Mouse (Mus musculus) limb, embryonic 14.5 days (tissue): ENCODE measurements at regions not wholly inside any gene's neighbourhood (a gene's known extent, or its start where the extent isn't known, plus 50 kb on each side); places are given as distances from the start of the nearest gene placed in this dataset.

Experiments
- ATAC-seq: fragments of 200-750 bp; cut with Nextera tagmentation; 2 replicates; pipeline ENCODE4 v1.8.0; 2017; ENCODE audit warnings: low read depth, moderate number of reproducible peaks, moderate TSS enrichment; ENCODE audit not compliant: low FRiP score
- DNase-seq: peaks from one replicate; pipeline ENCODE4 v3.0.0-alpha.2; 2015; ENCODE audit warnings: low spot score
- H3K27ac ChIP-seq: fragments of 300-500 bp; sonication (generic); replicated peaks from 2 replicates; pipeline ENCODE4 v1.5.1; 2014; ENCODE audit warnings: low read depth, mild to moderate bottlenecking, low read length, moderate library complexity, mixed read lengths
- H3K27me3 ChIP-seq: fragments of 300-500 bp; sonication (generic); 2 replicates; pipeline ENCODE4 v1.6.1; 2014; ENCODE audit warnings: low read length, mixed read lengths; ENCODE audit not compliant: control insufficient read depth, insufficient read depth
- H3K36me3 ChIP-seq: fragments of 300-500 bp; sonication (generic); 2 replicates; pipeline ENCODE4 v1.6.1; 2014; ENCODE audit warnings: mild to moderate bottlenecking, low read length, moderate library complexity, mixed read lengths; ENCODE audit not compliant: control insufficient read depth, insufficient read depth
- H3K4me1 ChIP-seq: fragments of 300-500 bp; sonication (generic); 2 replicates; pipeline ENCODE4 v1.6.1; 2014; ENCODE audit warnings: antibody characterized with exemption, low read length, mixed read lengths; ENCODE audit not compliant: control insufficient read depth, insufficient read depth
- H3K4me2 ChIP-seq: fragments of 300-500 bp; sonication (generic); replicated peaks from 2 replicates; pipeline ENCODE4 v1.6.1; 2014; ENCODE audit warnings: low read depth, mild to moderate bottlenecking, low read length, moderate library complexity; ENCODE audit not compliant: severe bottlenecking
- H3K4me3 ChIP-seq: fragments of 300-500 bp; sonication (generic); replicated peaks from 2 replicates; pipeline ENCODE4 v1.5.1; 2014; ENCODE audit warnings: low read length
- H3K9ac ChIP-seq: fragments of 300-500 bp; sonication (generic); 2 replicates; pipeline ENCODE4 v1.6.1; 2014; ENCODE audit warnings: mild to moderate bottlenecking, low read depth, low read length, moderate library complexity; ENCODE audit not compliant: severe bottlenecking
- H3K9me3 ChIP-seq: fragments of 300-500 bp; sonication (generic); 2 replicates; pipeline ENCODE4 v1.6.1; 2016; ENCODE audit warnings: low read length; ENCODE audit not compliant: control insufficient read depth
- POLR2A ChIP-seq: fragments of 200-500 bp; IDR thresholded peaks from 2 replicates; pipeline ENCODE4 v1.8.0; 2012; ENCODE audit warnings: inconsistent platforms, mild to moderate bottlenecking, moderate library complexity, borderline replicate concordance; ENCODE audit not compliant: insufficient read depth, insufficient read length; ENCODE audit errors: extremely low read depth
- WGBS: fragments of 180-500 bp; shearing (Covaris S2); extraction: QIAGEN DNeasy Blood & Tissue Kit; methylation state at CpG from one replicate; pipeline ENCODE4 v1.1.7; 2014; 5-methylcytosine and 5-hydroxymethylcytosine counted together

DNA sequence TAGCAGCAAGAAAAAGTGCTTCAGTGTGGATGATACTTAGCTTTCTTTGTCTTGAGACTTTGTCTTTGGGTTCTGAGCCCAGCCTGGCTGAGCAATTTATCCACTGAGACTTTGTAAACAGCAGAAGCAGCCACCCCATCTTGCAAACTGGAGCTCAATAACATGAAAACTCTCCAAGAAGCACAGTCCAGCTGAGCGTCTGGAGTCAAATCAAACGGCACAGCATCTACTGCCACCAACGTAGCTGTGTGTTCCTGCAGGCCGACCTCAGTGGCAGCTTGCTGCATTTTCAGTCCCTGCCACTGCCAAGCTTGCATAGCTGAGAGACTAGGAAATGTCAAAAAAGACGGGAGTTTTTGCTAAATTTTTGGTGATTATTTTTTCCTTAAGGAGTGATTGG, 68.8 kb upstream of the Galnt17 start:
- whole genome bisulfite sequencing, result 70% methylated on average over 5 of the region's 5 CpGs
- no peak for DNase-seq

DNA sequence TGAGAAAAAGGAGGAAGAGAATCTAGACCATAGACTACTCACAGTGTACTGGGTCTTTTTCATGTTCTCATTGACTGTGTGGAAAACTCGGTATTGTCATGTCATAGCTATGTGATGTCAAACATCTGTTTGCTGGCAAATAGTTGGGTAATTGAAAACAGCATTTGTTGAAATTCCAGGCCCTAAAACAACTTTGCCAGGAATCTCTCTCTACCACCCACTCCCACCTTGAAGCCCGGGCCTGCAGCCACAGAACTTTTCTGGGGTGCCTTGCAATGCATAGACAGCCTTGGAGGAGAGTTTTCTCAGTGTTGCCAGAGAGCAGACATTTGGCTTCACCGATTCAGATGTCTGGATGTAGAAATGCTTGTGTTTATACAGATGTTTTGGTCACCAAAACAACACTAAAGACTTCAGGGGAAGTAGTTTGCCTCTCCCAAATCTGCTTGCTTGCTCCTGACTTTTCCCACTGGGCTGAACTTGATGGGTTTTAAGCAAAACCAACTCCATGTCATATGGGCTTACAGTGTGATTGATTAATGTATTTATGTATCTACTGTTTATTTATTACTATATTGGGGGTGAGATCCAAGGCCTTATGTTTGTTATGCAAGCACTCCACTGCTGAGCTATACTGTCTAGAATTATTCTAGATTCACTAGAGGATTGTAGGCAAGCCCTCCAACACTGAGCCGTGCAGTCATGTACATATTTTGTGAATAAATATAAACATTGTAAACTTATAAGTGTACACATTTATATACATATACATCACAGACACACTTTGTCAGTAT, 63.2 kb upstream of the Galnt17 start:
- 38% methylated on average over 4 of the region's 4 CpGs for WGBS
- Histone ChIP-seq H3K4me3 (no peak overlapping the region), H3K4me1 (no peaks in the 10 kb centered on the region), H3K9ac (no peak overlapping the region), H3K9me3 (no peaks in the 10 kb centered on the region), H3K27ac (peak overlapping the region; percentile 61), H3K36me3 (no peaks in the 10 kb centered on the region), H3K27me3 (no peaks in the 10 kb centered on the region), H3K4me2 (no peak overlapping the region)
- TF ChIP-seq POLR2A, result no peak
- peak; percentile 57 for DNase-seq
- ATAC-seq, result 0 out of 2 replicates have a peak, but pooled peaks have one; percentile 26

More for the DNA sequence above, 68.8 kb upstream of the Galnt17 start:
- Histone ChIP-seq H3K4me3 (no peak overlapping the region), H3K9me3 (no peaks in the 10 kb centered on the region), H3K9ac (no peak overlapping the region), H3K4me1 (no peaks in the 10 kb centered on the region), H3K4me2 (no peak overlapping the region), H3K27me3 (no peaks in the 10 kb centered on the region), H3K36me3 (no peaks in the 10 kb centered on the region), H3K27ac (no peak overlapping the region)
- no peak for ATAC-seq
- no peak for TF ChIP-seq POLR2A

- WGBS, result 17% methylated on average over 4 of the region's 4 CpGs
- DNase-seq (peak; percentile 8), ATAC-seq (no peak)
- Histone ChIP-seq H3K27me3 (no peaks in the 10 kb centered on the region), H3K9ac (no peak overlapping the region), H3K4me3 (no peak overlapping the region), H3K27ac (no peak overlapping the region), H3K36me3 (no peaks in the 10 kb centered on the region), H3K4me2 (no peak overlapping the region), H3K4me1 (no peaks in the 10 kb centered on the region), H3K9me3 (no peaks in the 10 kb centered on the region)
- TF ChIP-seq POLR2A, result no peak
Measured at GRCm38 (mm10) chr5:131367461-131367860, 59.2 kb upstream of the Galnt17 start.

DNA sequence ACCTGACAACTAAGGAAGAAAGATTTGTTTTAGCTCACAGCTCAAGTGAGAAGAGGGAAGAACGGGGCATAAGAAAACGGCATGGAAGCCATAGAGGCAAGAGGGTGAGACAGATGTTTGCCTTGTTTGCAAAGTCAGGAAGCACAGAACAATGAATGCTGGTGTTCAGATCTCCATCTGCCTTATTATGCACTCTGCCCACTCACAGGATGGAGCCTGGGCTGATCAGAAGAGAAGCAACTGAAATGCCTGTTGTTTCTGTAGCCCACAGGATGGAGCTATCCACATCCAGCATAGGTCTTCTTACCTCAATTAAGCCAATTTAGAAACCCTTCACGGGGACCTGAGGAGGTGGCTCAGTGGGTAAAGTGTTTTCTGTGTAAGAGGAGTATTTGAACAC, 51.5 kb upstream of the Galnt17 start:
- Histone ChIP-seq H3K9ac (no peak overlapping the region), H3K36me3 (no peaks in the 10 kb centered on the region), H3K27me3 (no peaks in the 10 kb centered on the region), H3K4me2 (no peak overlapping the region), H3K27ac (no peak overlapping the region), H3K9me3 (no peaks in the 10 kb centered on the region), H3K4me1 (no peaks in the 10 kb centered on the region), H3K4me3 (no peak overlapping the region)
- ATAC-seq (no peak), DNase-seq (no peak)
- TF ChIP-seq POLR2A, result no peak
- WGBS, result 90% methylated on average over 3 of the region's 3 CpGs
